Mouse (Mus musculus) gastrocnemius, postnatal 36 days (tissue): ENCODE measurements around the gene Srpx2. TPM values are rescaled to one million over a fixed set of nuclear protein-coding genes. Genes with fewer than 3 reads are reported as not detected.

Source experiments
- total RNA-seq, 2 experiments: library from RNA; stranded (reverse); gene quantifications; 2 replicates each; pipeline ENCODE4 v1.2.3; 2021

Gene Srpx2
- total RNA-seq, 2 experiments from 2014 or later: 2.7 to 3.5 TPM

Other genes starting within 250 kb of the Srpx2 start
- 1 to 10 TPM; 2.8 to 3.5 TPM for gene Pcdh19, start 219.4 kb upstream of the Srpx2 start, total RNA-seq
- gene Tnmd, start 57.4 kb upstream of the Srpx2 start, total RNA-seq: 10 to 100 TPM; 19.8 to 20.7 TPM
- 1 to 10 TPM; 2.5 to 4.3 TPM for gene Tspan6, start 10.0 kb upstream of the Srpx2 start, total RNA-seq
- gene Sytl4, start 73.4 kb downstream of the Srpx2 start, total RNA-seq: under 1 TPM; 0.49 to 0.66 TPM
- gene Cstf2, start 150.8 kb downstream of the Srpx2 start, total RNA-seq: 10 to 100 TPM in 1 of 2 experiments, 1 to 10 TPM in 1; 6.6 to 10.7 TPM